Mouse (Mus musculus): Measurements from ENCODE around the gene Arhgef16. TPM values are rescaled to one million over a fixed set of nuclear protein-coding genes. Genes with fewer than 3 reads are reported as not detected.

The Arhgef16 gene
- 4.8 and 5.6 TPM in 2 replicates for polyA plus RNA-seq (2014; fragmentation: Nextera tagmentation; extraction: Ambion mirVana)

GRCm38 (mm10) chr4:154301466-154301881, at the start of gene Arhgef16:
Arhgef16 (minus strand) TSS chr4:154301676.
- Histone ChIP-seq H3K27ac (replicated peaks; ENCODE audit: low read depth, low read length) (no peak within 1 kb of the TSS), H3K9me3 (replicated peaks; ENCODE audit: control insufficient read depth, low read length) (no peaks in the 10 kb centered on the region), H3K4me2 (ENCODE audit: low read depth, low read length) (no peak within 1 kb of the TSS), H3K4me1 (ENCODE audit: control insufficient read depth, insufficient read depth, low read length) (peaks cover 4% of the 10 kb centered on the region; the same call in 1 of the 2 replicates), H3K36me3 (replicated peaks; ENCODE audit: control insufficient read depth, insufficient read depth, low read depth, low read length) (no peaks in the 10 kb centered on the region), H3K4me3 (ENCODE audit: low read depth, low read length) (no peak within 1 kb of the TSS), H3K9ac (replicated peaks; ENCODE audit: low read length) (no peak within 1 kb of the TSS), H3K27me3 (ENCODE audit: control insufficient read depth, insufficient read depth, low read length) (peaks cover 12% of the 10 kb centered on the region)
- DNase-seq (ENCODE audit: low spot score) (peak; percentile 82), ATAC-seq (replicated peaks; ENCODE audit: insufficient number of reproducible peaks, low FRiP score, low TSS enrichment, low read depth) (peak; percentile 32; the same call in 1 of the 2 replicates)
- WGBS: 25% methylated on average over 7 of the region's 7 CpGs

GRCm38 (mm10) chr4:154348197-154348786, 46.8 kb upstream of the Arhgef16 start:
- 69% methylated on average over 11 of the region's 11 CpGs for WGBS
- H3K9ac ChIP-seq (replicated peaks; ENCODE audit: low read length): no peak overlapping the region
- ATAC-seq (replicated peaks; ENCODE audit: insufficient number of reproducible peaks, low FRiP score, low TSS enrichment, low read depth) (no peak), DNase-seq (ENCODE audit: low spot score) (no peak)
- H3K9me3 ChIP-seq (replicated peaks; ENCODE audit: control insufficient read depth, low read length): no peaks in the 10 kb centered on the region
- no peak overlapping the region for H3K4me3 ChIP-seq (ENCODE audit: low read depth, low read length)
- H3K4me2 ChIP-seq (ENCODE audit: low read depth, low read length): no peak overlapping the region
- no peak overlapping the region for H3K27ac ChIP-seq (replicated peaks; ENCODE audit: low read depth, low read length)
- H3K27me3 ChIP-seq (ENCODE audit: control insufficient read depth, insufficient read depth, low read length): no peaks in the 10 kb centered on the region
- H3K36me3 ChIP-seq (replicated peaks; ENCODE audit: control insufficient read depth, insufficient read depth, low read depth, low read length): no peaks in the 10 kb centered on the region
- H3K4me1 ChIP-seq (ENCODE audit: control insufficient read depth, insufficient read depth, low read length): no peaks in the 10 kb centered on the region; the same call in 1 of the 2 replicates

DNA sequence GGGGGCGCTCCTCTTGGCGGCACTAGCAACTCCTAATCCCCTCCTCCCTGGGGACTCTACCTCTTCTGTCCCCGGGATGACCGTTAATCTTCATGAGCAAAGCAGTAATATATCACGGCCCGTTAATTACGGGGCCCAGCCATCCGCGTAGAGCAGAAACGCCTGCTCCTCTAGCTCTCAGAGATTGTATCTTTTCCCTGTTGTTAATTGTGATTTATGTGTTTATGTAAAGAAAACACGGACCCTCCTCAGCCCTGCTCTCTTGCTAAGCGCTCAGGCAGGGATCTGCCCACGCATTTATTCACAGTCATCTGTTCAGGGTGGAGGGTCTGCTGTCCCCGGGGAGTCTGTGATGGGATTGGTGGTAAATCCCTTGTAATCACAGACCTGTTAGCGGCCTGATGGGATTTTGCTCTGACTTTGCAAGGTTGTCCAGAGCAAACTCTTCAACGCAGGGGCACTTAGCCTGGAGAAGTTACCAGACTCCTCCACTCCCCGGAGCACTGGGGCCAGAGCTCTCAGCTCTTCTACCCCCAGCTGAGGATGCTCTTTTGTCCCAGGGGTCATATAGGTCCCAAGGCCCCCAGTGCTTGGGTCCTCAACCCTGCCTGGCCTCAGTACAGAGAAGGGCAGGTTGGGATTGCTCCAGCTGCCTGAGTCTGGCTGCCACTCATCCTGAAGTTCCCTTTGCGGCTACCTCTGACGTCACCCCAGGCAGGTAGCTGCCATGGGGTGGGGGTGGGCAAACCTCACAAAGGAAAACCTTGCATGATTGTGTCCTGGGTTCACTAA, 45.5 kb upstream of the Arhgef16 start:
- Histone ChIP-seq H3K4me1 (ENCODE audit: control insufficient read depth, insufficient read depth, low read length) (no peaks in the 10 kb centered on the region; the same call in 1 of the 2 replicates), H3K36me3 (replicated peaks; ENCODE audit: control insufficient read depth, insufficient read depth, low read depth, low read length) (no peaks in the 10 kb centered on the region; the same call in 1 of the 2 replicates), H3K27me3 (ENCODE audit: control insufficient read depth, insufficient read depth, low read length) (no peaks in the 10 kb centered on the region), H3K4me2 (ENCODE audit: low read depth, low read length) (no peak overlapping the region), H3K27ac (replicated peaks; ENCODE audit: low read depth, low read length) (no peak overlapping the region), H3K9ac (replicated peaks; ENCODE audit: low read length) (no peak overlapping the region), H3K4me3 (ENCODE audit: low read depth, low read length) (no peak overlapping the region), H3K9me3 (replicated peaks; ENCODE audit: control insufficient read depth, low read length) (no peaks in the 10 kb centered on the region)
- ATAC-seq (replicated peaks; ENCODE audit: insufficient number of reproducible peaks, low FRiP score, low TSS enrichment, low read depth) (no peak), DNase-seq (ENCODE audit: low spot score) (no peak)
- 55% methylated on average over 19 of the region's 19 CpGs for WGBS

DNA sequence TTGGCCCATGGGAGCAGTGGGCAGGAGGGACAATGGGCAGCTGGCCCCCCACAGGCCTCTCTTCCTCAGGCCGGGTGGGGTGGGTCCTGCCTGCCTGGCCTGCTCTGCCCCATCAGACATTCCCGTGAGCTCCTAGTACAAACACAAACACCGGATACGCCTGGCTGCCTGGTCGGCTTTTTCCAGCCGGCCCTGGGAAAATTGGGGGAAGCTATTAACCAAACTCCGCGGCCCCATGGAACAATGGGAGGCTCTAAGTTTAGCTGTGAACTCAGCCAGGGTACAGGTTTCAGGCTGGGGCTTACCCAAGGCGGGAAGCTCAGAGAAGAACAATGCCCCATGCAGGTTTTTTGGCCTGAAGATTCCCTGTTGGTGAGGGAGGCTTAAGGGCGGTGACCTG, 35.2 kb upstream of the Arhgef16 start:
- DNase-seq (ENCODE audit: low spot score) (peak; percentile 56), ATAC-seq (replicated peaks; ENCODE audit: insufficient number of reproducible peaks, low FRiP score, low TSS enrichment, low read depth) (no peak)
- H3K36me3 ChIP-seq (replicated peaks; ENCODE audit: control insufficient read depth, insufficient read depth, low read depth, low read length): peaks cover 2% of the 10 kb centered on the region; the same call in 1 of the 2 replicates
- H3K9ac ChIP-seq (replicated peaks; ENCODE audit: low read length): peak overlapping the region; percentile 2; the same call in 1 of the 2 replicates
- peak overlapping the region; percentile 25; the same call in 1 of the 2 replicates for H3K27ac ChIP-seq (replicated peaks; ENCODE audit: low read depth, low read length)
- H3K4me1 ChIP-seq (ENCODE audit: control insufficient read depth, insufficient read depth, low read length): no peaks in the 10 kb centered on the region; the same call in 1 of the 2 replicates
- H3K4me2 ChIP-seq (ENCODE audit: low read depth, low read length): no peak overlapping the region
- no peak overlapping the region for H3K4me3 ChIP-seq (ENCODE audit: low read depth, low read length)
- H3K9me3 ChIP-seq (replicated peaks; ENCODE audit: control insufficient read depth, low read length): no peaks in the 10 kb centered on the region
- no peaks in the 10 kb centered on the region for H3K27me3 ChIP-seq (ENCODE audit: control insufficient read depth, insufficient read depth, low read length)
- 13% methylated on average over 10 of the region's 10 CpGs for WGBS

GRCm38 (mm10) chr4:154335761-154336160, 34.3 kb upstream of the Arhgef16 start, which contains the start of gene B230104I21Rik:
B230104I21Rik (plus strand) TSS chr4:154336127.
- WGBS: 83% methylated on average over 12 of the region's 12 CpGs
- DNase-seq (ENCODE audit: low spot score) (no peak), ATAC-seq (replicated peaks; ENCODE audit: insufficient number of reproducible peaks, low FRiP score, low TSS enrichment, low read depth) (no peak)
- H3K27ac ChIP-seq (replicated peaks; ENCODE audit: low read depth, low read length): peak within 1 kb of the TSS; percentile 28
- no peak within 1 kb of the TSS for H3K4me3 ChIP-seq (ENCODE audit: low read depth, low read length)
- no peaks in the 10 kb centered on the region for H3K9me3 ChIP-seq (replicated peaks; ENCODE audit: control insufficient read depth, low read length)
- no peaks in the 10 kb centered on the region for H3K36me3 ChIP-seq (replicated peaks; ENCODE audit: control insufficient read depth, insufficient read depth, low read depth, low read length)
- no peaks in the 10 kb centered on the region for H3K27me3 ChIP-seq (ENCODE audit: control insufficient read depth, insufficient read depth, low read length)
- peaks cover 4% of the 10 kb centered on the region; the same call in 1 of the 2 replicates for H3K4me1 ChIP-seq (ENCODE audit: control insufficient read depth, insufficient read depth, low read length)
- H3K9ac ChIP-seq (replicated peaks; ENCODE audit: low read length): peak within 1 kb of the TSS; percentile 2; the same call in 1 of the 2 replicates
- no peak within 1 kb of the TSS for H3K4me2 ChIP-seq (ENCODE audit: low read depth, low read length)

GRCm38 (mm10) chr4:154334699-154335402, 33.4 kb upstream of the Arhgef16 start:
- peaks cover 4% of the 10 kb centered on the region; the same call in 1 of the 2 replicates for H3K4me1 ChIP-seq (ENCODE audit: control insufficient read depth, insufficient read depth, low read length)
- no peaks in the 10 kb centered on the region for H3K9me3 ChIP-seq (replicated peaks; ENCODE audit: control insufficient read depth, low read length)
- H3K27me3 ChIP-seq (ENCODE audit: control insufficient read depth, insufficient read depth, low read length): no peaks in the 10 kb centered on the region
- H3K9ac ChIP-seq (replicated peaks; ENCODE audit: low read length): 0 out of 2 replicates have a peak overlapping the region, but pooled peaks have one; percentile 6
- H3K4me2 ChIP-seq (ENCODE audit: low read depth, low read length): no peak overlapping the region
- no peaks in the 10 kb centered on the region for H3K36me3 ChIP-seq (replicated peaks; ENCODE audit: control insufficient read depth, insufficient read depth, low read depth, low read length)
- ATAC-seq (replicated peaks; ENCODE audit: insufficient number of reproducible peaks, low FRiP score, low TSS enrichment, low read depth): no peak
- no peak overlapping the region for H3K4me3 ChIP-seq (ENCODE audit: low read depth, low read length)
- DNase-seq (ENCODE audit: low spot score): no peak
- H3K27ac ChIP-seq (replicated peaks; ENCODE audit: low read depth, low read length): no peak overlapping the region
- WGBS: 60% methylated on average over 43 of the region's 48 CpGs

DNA sequence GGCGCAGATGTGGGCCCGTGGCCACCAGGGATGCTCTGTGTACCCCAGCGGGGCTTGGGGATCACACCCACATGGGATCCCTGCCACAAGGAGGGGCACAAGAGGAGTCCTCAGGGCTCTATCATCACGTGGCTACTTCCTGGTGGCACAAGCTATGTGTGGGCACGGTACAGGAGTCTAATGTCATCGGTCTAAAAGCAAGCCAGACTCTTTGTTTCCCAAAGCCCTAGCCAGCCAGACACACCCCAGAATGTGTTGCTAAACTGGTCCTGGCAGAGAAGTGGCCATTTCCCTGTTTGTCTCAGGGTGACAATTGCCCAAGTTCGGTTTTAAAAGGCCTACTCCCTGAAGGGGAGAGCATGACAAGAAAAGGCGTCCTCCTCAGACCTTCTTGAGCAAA, 31.8 kb upstream of the Arhgef16 start:
- DNase-seq (ENCODE audit: low spot score) (no peak), ATAC-seq (replicated peaks; ENCODE audit: insufficient number of reproducible peaks, low FRiP score, low TSS enrichment, low read depth) (no peak)
- no peaks in the 10 kb centered on the region for H3K36me3 ChIP-seq (replicated peaks; ENCODE audit: control insufficient read depth, insufficient read depth, low read depth, low read length)
- peak overlapping the region; percentile 30; the same call in 1 of the 2 replicates for H3K9ac ChIP-seq (replicated peaks; ENCODE audit: low read length)
- H3K27me3 ChIP-seq (ENCODE audit: control insufficient read depth, insufficient read depth, low read length): no peaks in the 10 kb centered on the region
- WGBS: 68% methylated on average over 8 of the region's 8 CpGs
- no peak overlapping the region for H3K4me2 ChIP-seq (ENCODE audit: low read depth, low read length)
- no peaks in the 10 kb centered on the region for H3K9me3 ChIP-seq (replicated peaks; ENCODE audit: control insufficient read depth, low read length)
- no peak overlapping the region for H3K27ac ChIP-seq (replicated peaks; ENCODE audit: low read depth, low read length)
- no peak overlapping the region for H3K4me3 ChIP-seq (ENCODE audit: low read depth, low read length)
- H3K4me1 ChIP-seq (ENCODE audit: control insufficient read depth, insufficient read depth, low read length): peaks cover 4% of the 10 kb centered on the region

All from embryonic facial prominence, embryonic 11.5 days (tissue).